Mouse (Mus musculus) hindbrain, postnatal 0 days (tissue): Measurements from ENCODE around the gene Gm17334. TPM values are rescaled to one million over a fixed set of nuclear protein-coding genes. Genes with fewer than 3 reads are reported as not detected.

Experiments
- ATAC-seq: fragments of 200-750 bp; cut with Nextera tagmentation; 2 replicates; pipeline ENCODE4 v1.8.0; 2017; ENCODE audit warnings: mild to moderate bottlenecking, moderate TSS enrichment, moderate library complexity
- DNase-seq: peaks from one replicate; pipeline ENCODE4 v3.0.0-alpha.2; 2015; ENCODE audit warnings: low spot score
- H3K27ac ChIP-seq: fragments of 300-500 bp; sonication (generic); 2 replicates; pipeline ENCODE4 v1.5.1; 2014; ENCODE audit warnings: mild to moderate bottlenecking
- H3K27me3 ChIP-seq: fragments of 300-500 bp; sonication (generic); 2 replicates; pipeline ENCODE4 v1.6.1; 2014; ENCODE audit warnings: low read length, mixed read lengths; ENCODE audit not compliant: insufficient read depth
- H3K36me3 ChIP-seq: fragments of 300-500 bp; sonication (generic); 2 replicates; pipeline ENCODE4 v1.6.1; 2014; ENCODE audit warnings: low read length, mixed read lengths; ENCODE audit not compliant: insufficient read depth
- H3K4me1 ChIP-seq: fragments of 300-500 bp; sonication (generic); 2 replicates; pipeline ENCODE4 v1.6.1; 2014; ENCODE audit warnings: antibody characterized with exemption, low read length, mixed read lengths; ENCODE audit not compliant: insufficient read depth
- H3K4me2 ChIP-seq: fragments of 300-500 bp; sonication (generic); 2 replicates; pipeline ENCODE4 v1.6.1; 2014; ENCODE audit warnings: low read depth, mild to moderate bottlenecking, low read length, moderate library complexity, mixed read lengths
- H3K4me3 ChIP-seq: fragments of 300-500 bp; sonication (generic); 2 replicates; pipeline ENCODE4 v1.5.1; 2014; ENCODE audit warnings: low read length
- H3K9ac ChIP-seq: fragments of 300-500 bp; sonication (generic); replicated peaks from 2 replicates; pipeline ENCODE4 v1.6.1; 2014; ENCODE audit warnings: mild to moderate bottlenecking, low read length, moderate library complexity, mixed read lengths
- H3K9me3 ChIP-seq: fragments of 300-500 bp; sonication (generic); 2 replicates; pipeline ENCODE4 v1.6.1; 2016; ENCODE audit warnings: low read length, mixed read lengths
- CTCF ChIP-seq: IDR thresholded peaks from 2 replicates; pipeline ENCODE4 v1.5.1; 2016; ENCODE audit warnings: antibody characterized with exemption, control low read depth, low read depth
- WGBS: fragments of 180-500 bp; shearing (Covaris S2); extraction: QIAGEN DNeasy Blood & Tissue Kit; methylation state at CpG from one replicate; pipeline ENCODE4 v1.1.7; 2014; 5-methylcytosine and 5-hydroxymethylcytosine counted together
- polyA plus RNA-seq: library from polyadenylated mRNA; unstranded; fragments of >200 nt; fragmentation: Nextera tagmentation; extraction: Ambion mirVana; gene quantifications from 2 replicates; pipeline ENCODE4 v1.2.1, GENCODE M21; 2015
- total RNA-seq: library from RNA; depleted of rRNA; stranded (reverse); fragments of >200 nt; gene quantifications from 2 replicates; pipeline ENCODE4 v1.2.3, GENCODE M21; 2014

Gm17334 gene
- total and polyA plus RNA-seq, 2 experiments from 2014 or later: not detected

DNA sequence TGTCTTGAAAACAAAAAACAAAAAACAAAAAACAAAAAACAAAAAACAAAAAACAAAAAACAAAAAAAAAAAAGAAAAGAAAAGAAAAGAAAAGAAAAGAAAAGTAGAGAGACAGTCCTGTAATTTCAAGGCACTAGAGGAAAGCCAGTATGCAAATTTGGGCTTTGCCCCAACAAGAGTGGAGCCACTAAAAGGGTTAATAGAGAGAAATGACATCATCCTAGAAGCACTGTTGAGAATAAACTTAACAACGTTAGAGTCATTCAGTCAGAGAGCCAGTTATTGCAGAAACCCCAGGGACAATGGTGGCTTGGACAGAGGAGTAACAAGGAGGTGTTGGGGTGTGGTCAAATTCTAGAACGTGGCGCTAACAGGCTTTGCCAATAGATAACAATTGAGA lies 41.8 kb upstream of the Gm17334 start:
- Histone ChIP-seq H3K9ac (no peak overlapping the region), H3K9me3 (no peaks in the 10 kb centered on the region), H3K4me2 (no peak overlapping the region), H3K36me3 (no peaks in the 10 kb centered on the region), H3K4me1 (no peaks in the 10 kb centered on the region), H3K27ac (no peak overlapping the region), H3K27me3 (no peaks in the 10 kb centered on the region), H3K4me3 (no peak overlapping the region)
- WGBS: 64% methylated on average over 3 of the region's 3 CpGs
- no peak for DNase-seq
- ATAC-seq: no peak
- TF ChIP-seq CTCF: no peak

DNA sequence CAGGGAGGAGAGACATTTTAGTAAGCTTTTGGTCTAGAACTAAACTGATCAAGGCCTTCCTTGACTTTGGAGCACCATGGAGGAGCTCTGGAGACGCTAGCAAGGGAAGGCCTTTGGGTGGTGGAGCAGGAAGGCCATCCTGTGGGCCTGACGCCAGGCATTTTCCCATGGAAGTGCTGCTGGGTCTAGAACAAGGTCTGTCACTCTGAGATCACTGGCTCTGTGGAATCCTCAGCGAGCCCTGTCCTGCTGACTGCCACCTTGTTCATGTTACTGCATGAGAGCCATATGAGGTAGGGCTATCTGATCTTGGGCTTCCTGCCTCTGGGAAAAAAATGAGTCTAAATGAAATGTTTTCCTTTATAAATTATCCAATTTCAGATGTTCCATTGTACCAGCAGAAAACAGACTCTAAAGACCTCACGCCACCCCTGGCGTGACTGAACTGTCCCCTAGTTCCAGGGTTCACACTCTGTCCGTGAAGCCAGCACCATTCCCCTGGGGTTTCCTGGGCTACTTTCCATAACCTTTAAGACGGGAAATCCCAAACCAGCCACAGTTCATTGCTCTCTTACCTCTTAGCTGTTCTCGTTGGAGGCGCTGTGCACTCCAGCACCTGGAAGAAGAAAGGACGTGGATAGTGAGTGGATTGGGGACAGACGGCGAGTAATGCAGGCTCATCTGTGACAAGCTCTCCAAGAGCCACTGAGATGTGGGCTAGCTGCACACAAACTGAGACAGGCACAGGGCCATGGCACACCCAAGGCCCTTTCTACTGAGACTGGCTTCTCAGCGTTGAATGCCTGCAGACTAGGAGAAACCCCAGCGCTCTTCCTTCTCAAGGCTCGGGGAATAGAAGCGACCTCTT lies 40.2 kb upstream of the Gm17334 start:
- Histone ChIP-seq H3K27me3 (no peaks in the 10 kb centered on the region), H3K9ac (no peak overlapping the region), H3K4me2 (no peak overlapping the region), H3K9me3 (no peaks in the 10 kb centered on the region), H3K4me3 (no peak overlapping the region), H3K36me3 (no peaks in the 10 kb centered on the region), H3K27ac (no peak overlapping the region), H3K4me1 (no peaks in the 10 kb centered on the region)
- 83% methylated on average over 16 of the region's 16 CpGs for WGBS
- no peak for TF ChIP-seq CTCF
- ATAC-seq: no peak
- no peak for DNase-seq

DNA sequence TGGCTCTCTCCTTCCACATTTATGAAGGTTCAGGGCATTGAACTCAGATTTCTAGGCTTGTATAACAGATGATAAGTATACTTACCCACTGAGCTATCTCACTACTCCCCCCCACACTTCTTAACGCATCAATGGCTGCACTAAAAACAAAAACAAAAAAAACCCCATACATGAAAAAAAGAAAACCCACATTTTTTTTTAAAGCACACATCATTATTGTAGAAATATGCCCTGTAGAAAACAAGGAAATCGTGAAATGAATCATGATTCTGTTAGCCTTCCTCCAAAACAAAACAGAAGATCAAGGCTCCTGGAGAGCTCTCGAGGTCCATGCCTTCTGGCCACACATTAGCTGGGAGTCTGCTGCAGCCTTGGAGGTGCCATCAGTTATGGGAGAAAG lies 38.3 kb upstream of the Gm17334 start:
- H3K9me3 ChIP-seq: no peaks in the 10 kb centered on the region
- no peaks in the 10 kb centered on the region for H3K36me3 ChIP-seq
- no peaks in the 10 kb centered on the region for H3K4me1 ChIP-seq
- TF ChIP-seq CTCF: no peak
- H3K27me3 ChIP-seq: no peaks in the 10 kb centered on the region
- no peak overlapping the region for H3K4me2 ChIP-seq
- no peak overlapping the region for H3K4me3 ChIP-seq
- no peak overlapping the region for H3K9ac ChIP-seq
- no peak overlapping the region for H3K27ac ChIP-seq
- WGBS: 81% methylated on average over 3 of the region's 3 CpGs
- DNase-seq (no peak), ATAC-seq (no peak)

DNA sequence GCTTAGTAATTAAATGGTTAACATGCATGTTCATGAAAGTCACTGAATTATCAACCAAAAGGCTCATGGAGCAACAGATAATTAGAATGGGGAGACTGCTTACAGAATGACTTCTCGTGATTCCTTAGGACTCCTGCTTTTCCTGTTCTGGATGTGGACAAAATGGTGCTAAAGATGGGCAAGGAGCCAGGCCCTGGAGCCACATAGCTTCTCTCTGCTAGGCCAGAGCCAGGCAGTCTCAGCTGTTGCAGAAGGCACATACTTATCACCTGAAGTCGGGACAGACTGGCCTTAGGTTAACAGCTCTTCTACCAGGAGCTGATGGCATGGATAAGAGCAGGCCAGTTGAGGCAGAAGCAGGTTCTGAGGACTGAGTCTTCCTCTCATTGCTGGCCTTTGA lies 37.8 kb upstream of the Gm17334 start:
- Histone ChIP-seq H3K36me3 (no peaks in the 10 kb centered on the region), H3K9me3 (no peaks in the 10 kb centered on the region), H3K4me1 (no peaks in the 10 kb centered on the region), H3K27me3 (no peaks in the 10 kb centered on the region), H3K9ac (no peak overlapping the region), H3K27ac (no peak overlapping the region), H3K4me3 (no peak overlapping the region), H3K4me2 (no peak overlapping the region)
- WGBS: 67% methylated on average over 2 of the region's 2 CpGs
- ATAC-seq (no peak), DNase-seq (no peak)
- TF ChIP-seq CTCF: no peak

DNA sequence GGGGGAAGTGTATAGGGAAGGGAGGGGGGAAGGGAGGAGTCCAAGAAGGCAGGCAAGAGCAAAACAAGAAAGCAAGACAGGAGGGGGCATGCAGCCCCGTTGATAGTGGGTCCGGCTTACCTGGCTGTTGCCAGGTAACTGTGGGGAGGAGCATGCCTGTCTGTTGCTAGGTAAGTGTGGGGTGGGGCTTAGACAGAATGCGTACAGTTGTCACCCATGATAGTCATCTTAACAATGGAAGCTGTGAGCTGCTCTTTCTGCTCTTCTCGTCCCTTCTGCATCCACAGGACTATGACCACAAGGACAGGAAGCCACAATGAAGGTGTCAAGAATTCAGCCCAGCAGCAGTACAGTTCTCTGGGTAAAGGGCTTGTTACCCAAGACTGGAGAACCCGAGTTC lies 37.2 kb upstream of the Gm17334 start:
- 59% methylated on average over 5 of the region's 5 CpGs for WGBS
- TF ChIP-seq CTCF: no peak
- Histone ChIP-seq H3K27ac (no peak overlapping the region), H3K36me3 (no peaks in the 10 kb centered on the region), H3K4me2 (no peak overlapping the region), H3K9me3 (no peaks in the 10 kb centered on the region), H3K27me3 (no peaks in the 10 kb centered on the region), H3K4me1 (no peaks in the 10 kb centered on the region), H3K4me3 (no peak overlapping the region), H3K9ac (no peak overlapping the region)
- ATAC-seq (no peak), DNase-seq (no peak)

DNA sequence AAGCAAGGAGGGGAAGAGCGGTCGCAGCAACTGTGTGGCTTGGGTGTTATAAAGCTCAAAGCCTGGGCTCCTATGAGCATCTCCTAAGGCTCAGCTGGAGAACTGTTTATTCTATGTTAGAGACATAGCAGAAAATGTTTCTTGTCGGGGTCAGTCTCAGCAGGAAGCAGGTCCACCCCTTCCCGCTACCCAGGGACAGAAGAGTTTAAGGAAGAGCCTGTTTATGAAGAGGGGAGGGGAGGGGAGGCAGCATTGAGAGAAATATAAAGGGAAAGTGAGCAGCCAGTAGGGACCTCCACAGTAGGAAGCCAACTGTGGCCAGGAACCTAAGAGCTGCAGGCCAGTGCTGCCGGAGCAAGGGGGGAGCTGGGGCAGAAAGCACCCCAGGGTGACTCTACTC lies 36.4 kb upstream of the Gm17334 start:
- H3K9me3 ChIP-seq: no peaks in the 10 kb centered on the region
- H3K27ac ChIP-seq: no peak overlapping the region
- no peak overlapping the region for H3K9ac ChIP-seq
- DNase-seq (no peak), ATAC-seq (no peak)
- no peak overlapping the region for H3K4me2 ChIP-seq
- no peaks in the 10 kb centered on the region for H3K4me1 ChIP-seq
- H3K27me3 ChIP-seq: no peaks in the 10 kb centered on the region
- 42% methylated on average over 5 of the region's 5 CpGs for WGBS
- H3K36me3 ChIP-seq: no peaks in the 10 kb centered on the region
- no peak for TF ChIP-seq CTCF
- no peak overlapping the region for H3K4me3 ChIP-seq

DNA sequence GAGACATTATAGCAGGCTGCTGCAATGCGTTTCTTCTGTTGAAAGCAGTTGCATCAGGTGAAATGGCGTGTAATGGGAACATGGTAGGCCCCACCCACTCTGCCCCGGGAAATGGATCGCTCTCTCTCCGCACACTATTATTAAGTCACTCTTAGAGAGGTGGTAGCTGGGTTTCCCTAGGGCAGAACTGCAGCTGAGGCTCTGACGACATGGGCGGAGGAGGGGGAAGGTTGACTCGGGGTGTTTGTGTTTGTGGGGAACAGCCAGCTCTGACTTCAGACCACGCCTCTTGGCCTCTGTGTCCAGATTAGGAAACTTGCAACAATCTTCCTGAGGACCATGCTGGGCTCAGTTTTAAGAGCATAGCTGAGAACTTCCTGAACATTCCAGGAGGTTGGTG lies 32.8 kb upstream of the Gm17334 start:
- H3K27me3 ChIP-seq: no peaks in the 10 kb centered on the region
- H3K4me1 ChIP-seq: no peaks in the 10 kb centered on the region
- H3K4me3 ChIP-seq: no peak overlapping the region
- no peak for ATAC-seq
- H3K27ac ChIP-seq: no peak overlapping the region
- no peak for DNase-seq
- TF ChIP-seq CTCF: no peak
- H3K36me3 ChIP-seq: no peaks in the 10 kb centered on the region
- H3K9me3 ChIP-seq: no peaks in the 10 kb centered on the region
- H3K9ac ChIP-seq: no peak overlapping the region
- 67% methylated on average over 9 of the region's 9 CpGs for WGBS
- H3K4me2 ChIP-seq: no peak overlapping the region
